Mouse (Mus musculus) Patski (cell line): Measurements from ENCODE around the gene Tmprss11a. TPM values are rescaled to one million over a fixed set of nuclear protein-coding genes. Genes with fewer than 3 reads are reported as not detected.
A peak's percentile ranks its signal among the peaks of the same experiment; 100 is the strongest.

ENCODE experiments used
- ATAC-seq: fragments of 100-300 bp; one replicate; pipeline ENCODE4 v1.8.0; 2021
- CTCF ChIA-PET: fragments of 350-600 bp; sonication (Branson Sonifier 250); formaldehyde crosslinking; loops from one replicate; lab custom pipeline; 2022; ENCODE audit warnings: inconsistent platforms; lab: Charles Lee
- POLR2A ChIA-PET: fragments of 350-600 bp; sonication (Branson Sonifier 250); formaldehyde crosslinking; loops from one replicate; lab custom pipeline; 2022; ENCODE audit warnings: antibody characterized with exemption, inconsistent platforms; lab: Charles Lee
- DNase-seq: peaks from one replicate; pipeline ENCODE4 v3.0.0-alpha.2; 2011; ENCODE audit warnings: low read depth, low spot score
- H3K27me3 ChIP-seq: fragments of 371-371 bp; one replicate; pipeline ENCODE4 v1.5.1; 2021
- CTCF ChIP-seq: fragments of 100-300 bp; IDR thresholded peaks from one replicate; pipeline ENCODE4 v1.5.1; 2021
- in situ Hi-C: fragments of 300-500 bp; cut with MboI; formaldehyde crosslinking; loops from 3 replicates; pipeline ENCODE4 v1.11.1; 2018; ENCODE audit warnings: low pct_unique_long_range_greater_than_20kb, mixed read lengths
- polyA plus RNA-seq: library from polyadenylated mRNA; unstranded; gene quantifications from one replicate; pipeline ENCODE4 v1.2.3, GENCODE M21; 2021

Gene Tmprss11a
- polyA plus RNA-seq, 1 experiment from 2014 or later, result not detected

DNA sequence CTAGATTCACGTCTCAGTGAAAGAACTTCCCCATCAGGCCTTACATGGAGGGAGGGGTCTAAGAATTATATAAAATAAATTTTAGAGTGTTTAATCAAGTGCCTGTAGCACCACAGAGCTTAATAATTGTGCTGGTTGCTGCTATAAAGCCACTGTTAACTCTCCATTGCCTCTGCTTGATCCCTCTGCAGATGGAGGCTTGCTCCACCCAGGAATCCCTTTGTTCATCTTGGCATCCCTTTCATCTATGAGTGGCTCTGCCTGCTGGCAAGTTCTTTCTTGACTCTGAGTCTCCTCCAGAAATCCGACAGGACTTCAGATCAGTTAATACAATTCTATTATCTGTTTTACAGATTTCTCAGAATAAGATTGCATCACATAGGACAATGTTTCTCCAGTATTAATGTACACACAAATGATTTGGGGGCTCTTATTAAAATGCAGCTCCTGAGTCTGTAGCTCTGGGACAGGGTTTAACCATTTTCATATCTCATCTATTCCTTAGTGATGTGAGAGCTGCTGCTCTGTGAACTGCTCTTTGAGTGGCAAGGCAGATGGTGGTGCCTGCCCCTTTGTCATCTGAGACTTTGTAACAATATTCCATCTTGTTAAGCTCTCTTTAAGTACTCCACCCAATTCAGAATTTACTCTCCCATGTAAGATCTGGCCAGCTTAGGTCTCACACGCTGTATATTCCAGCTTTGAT lies 47.3 kb downstream of the Tmprss11a start:
- DNase-seq (no peak), ATAC-seq (no peak)
- in situ Hi-C loops, result loop anchor here (25.0 kb wide), 1 partner anchor 359 kb away; the partner anchor contains the start of genes Cenpc1 and Stap1
- no peak for TF ChIP-seq CTCF
- POLR2A ChIA-PET, result no interaction called here
- H3K27me3 ChIP-seq, result peaks cover 26% of the 10 kb centered on the region
- CTCF ChIA-PET, result interaction anchor here (0.9 to 1.6 kb wide), 3 partner anchors 13 to 19 kb away, joined by 3 read pairs; no protein-coding TSS in a partner anchor

DNA sequence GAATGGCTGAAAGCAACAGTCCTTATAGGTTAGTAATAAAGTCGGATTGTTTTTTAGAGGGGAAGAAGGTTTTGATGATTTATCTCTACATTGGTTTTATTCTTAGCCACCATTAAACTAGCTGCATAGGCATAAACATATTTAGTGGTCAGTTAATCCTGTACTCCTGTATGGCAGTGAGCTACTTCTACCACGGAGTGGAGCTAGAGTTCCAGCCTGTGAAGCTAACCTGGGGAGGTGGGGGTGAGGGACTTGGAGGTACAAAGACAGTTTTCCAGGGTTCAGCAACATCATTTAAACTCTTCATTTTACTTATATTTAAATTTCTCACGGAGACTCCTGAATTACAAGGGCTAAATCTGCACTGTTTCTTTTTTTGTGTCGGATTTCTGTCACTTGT lies 49.3 kb downstream of the Tmprss11a start:
- ATAC-seq (no peak), DNase-seq (no peak)
- POLR2A ChIA-PET, result no interaction called here
- peak; percentile 35 for TF ChIP-seq CTCF
- in situ Hi-C loops, result loop anchor here (25.0 kb wide), 1 partner anchor 357 kb away; the partner anchor contains the start of genes Cenpc1 and Stap1
- H3K27me3 ChIP-seq, result peaks cover 26% of the 10 kb centered on the region
- CTCF ChIA-PET, result no interaction called here

DNA sequence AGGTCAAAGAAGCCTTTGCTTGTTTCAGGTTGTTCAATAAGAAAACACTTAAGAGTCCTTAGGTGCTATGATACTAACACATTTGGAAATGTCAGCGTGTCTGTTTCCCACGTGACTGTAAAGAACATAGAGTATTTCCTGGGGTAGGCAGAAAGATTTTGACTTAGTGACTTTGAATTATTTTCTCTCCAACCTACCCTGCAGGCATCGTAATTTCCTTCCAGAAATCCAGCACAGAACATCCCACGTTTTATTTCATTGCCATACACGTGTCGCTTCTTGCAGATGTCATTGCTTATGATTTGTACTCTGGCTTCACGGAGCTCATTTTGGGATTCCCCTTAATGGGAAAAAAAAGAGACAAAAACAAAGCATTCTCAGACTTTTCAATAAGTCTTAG lies 54.5 kb downstream of the Tmprss11a start:
- POLR2A ChIA-PET, result interaction anchor here (0.7 kb wide), 1 partner anchor 175 kb away, joined by 4 read pairs; no protein-coding TSS in a partner anchor
- H3K27me3 ChIP-seq, result peaks cover 16% of the 10 kb centered on the region
- ATAC-seq (no peak), DNase-seq (no peak)
- no peak for TF ChIP-seq CTCF
- CTCF ChIA-PET, result no interaction called here
- in situ Hi-C loops, result loop anchor here (5.0 to 25.0 kb wide), 3 partner anchors 62 to 352 kb away; partner anchors contain the start of genes Cenpc1 and Stap1

DNA sequence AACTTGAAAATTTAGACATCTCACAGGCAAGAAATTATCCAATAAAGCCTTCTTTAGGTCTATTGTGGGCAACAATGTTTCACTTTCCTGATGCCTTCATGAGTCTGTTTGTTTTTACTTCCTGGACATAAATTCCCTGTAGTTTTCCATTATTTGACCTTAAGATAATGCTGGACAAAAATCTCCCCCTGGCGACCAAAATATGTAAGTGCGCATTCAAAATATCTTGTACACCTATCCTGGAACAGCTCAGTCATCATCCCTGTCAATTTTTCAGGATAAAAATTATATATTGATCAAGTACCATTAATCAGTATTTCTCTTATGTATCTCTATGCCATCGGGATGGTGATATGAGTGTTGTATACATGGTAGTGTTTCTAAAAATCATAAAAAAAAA lies 58.0 kb downstream of the Tmprss11a start:
- ChIA-PET CTCF (interaction anchor here (0.9 to 4.5 kb wide), 4 partner anchors 31 to 220 kb away, joined by 3 to 17 read pairs (median 8); no protein-coding TSS in a partner anchor), POLR2A (no interaction called here)
- DNase-seq (no peak), ATAC-seq (no peak)
- in situ Hi-C loops, result loop anchor here (5.0 to 25.0 kb wide), 3 partner anchors 59 to 349 kb away; partner anchors contain the start of genes Cenpc1 and Stap1
- peak; percentile 52 for TF ChIP-seq CTCF
- peaks cover 9% of the 10 kb centered on the region for H3K27me3 ChIP-seq

DNA sequence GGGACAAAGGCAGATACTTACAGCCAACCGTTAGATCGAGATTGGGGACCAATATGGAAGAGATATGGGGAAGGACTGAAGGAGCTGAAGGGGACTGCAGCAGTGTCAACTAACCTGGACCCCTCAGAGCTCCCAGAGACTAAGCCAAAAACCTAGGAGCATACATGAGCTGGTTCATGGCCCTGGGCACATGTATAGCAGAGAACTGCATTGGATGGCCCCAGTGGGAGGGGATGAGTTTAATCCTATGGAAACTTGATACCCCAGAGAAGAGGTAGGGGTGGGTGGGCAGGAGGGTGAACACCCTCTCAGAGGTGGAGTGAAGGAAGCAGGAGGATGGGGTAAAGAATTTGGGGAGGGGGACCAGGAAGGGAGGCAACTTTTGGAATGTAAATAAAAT lies 60.8 kb downstream of the Tmprss11a start:
- in situ Hi-C loops, result loop anchor here (25.0 kb wide), 1 partner anchor 346 kb away; the partner anchor contains the start of genes Cenpc1 and Stap1
- ATAC-seq, result no peak
- peaks cover 6% of the 10 kb centered on the region for H3K27me3 ChIP-seq
- DNase-seq, result no peak
- CTCF ChIA-PET, result interaction anchor here (0.7 to 4.5 kb wide), 2 partner anchors 8 to 55 kb away, joined by 3 to 13 read pairs; no protein-coding TSS in a partner anchor
- POLR2A ChIA-PET, result no interaction called here
- TF ChIP-seq CTCF, result no peak

DNA sequence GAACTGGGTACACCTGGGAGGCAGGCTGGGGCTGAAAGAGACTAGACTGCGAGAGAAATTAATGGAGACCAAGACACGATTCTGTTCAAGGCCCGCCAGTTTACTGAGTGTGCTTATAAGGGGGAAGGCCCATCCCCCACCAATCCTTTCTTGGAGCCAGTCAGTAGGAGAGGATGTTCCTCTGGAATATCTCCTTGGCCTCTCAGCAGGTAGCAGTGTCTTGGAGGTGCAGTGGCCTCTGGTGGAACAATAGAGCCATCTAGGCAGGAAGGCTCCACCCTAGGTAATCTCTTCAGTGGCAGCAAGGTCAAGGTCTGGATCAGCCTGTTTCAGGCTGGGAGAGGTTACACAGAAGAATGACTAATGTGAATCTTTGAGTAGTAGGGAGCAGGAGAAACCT lies 61.6 kb downstream of the Tmprss11a start:
- no peak for ATAC-seq
- DNase-seq, result no peak
- TF ChIP-seq CTCF, result no peak
- H3K27me3 ChIP-seq, result peaks cover 5% of the 10 kb centered on the region
- ChIA-PET CTCF (no interaction called here), POLR2A (no interaction called here)
- in situ Hi-C loops, result loop anchor here (25.0 kb wide), 1 partner anchor 345 kb away; the partner anchor contains the start of genes Cenpc1 and Stap1

DNA sequence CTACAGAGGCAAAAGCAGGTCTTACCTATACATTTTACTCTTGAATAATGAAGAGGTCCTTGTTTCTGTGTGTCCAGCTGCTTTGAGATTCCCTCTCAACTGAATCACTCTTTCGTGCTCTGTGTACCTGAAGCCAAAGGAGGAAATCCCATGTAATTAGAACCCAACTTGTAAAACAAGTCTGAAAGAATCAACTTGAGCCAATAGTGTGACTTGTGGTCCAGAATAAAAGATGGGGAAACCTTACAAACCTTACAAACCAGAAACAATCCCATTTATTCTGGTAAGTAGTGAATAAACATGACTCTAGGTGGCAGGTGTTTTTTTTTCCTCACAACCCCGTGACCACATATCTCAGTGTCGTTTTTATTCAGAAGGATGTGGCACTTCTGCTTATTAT lies 95.5 kb downstream of the Tmprss11a start, which contains the start of gene Tmprss11d:
Gene Tmprss11d (minus strand): TSS at position 101 of the 400 bp plus-strand sequence.
- in situ Hi-C loops, result no loop called here
- no peak for ATAC-seq

More for the DNA sequence above, 95.5 kb downstream of the Tmprss11a start, which contains the start of gene Tmprss11d:
- TF ChIP-seq CTCF, result no peak
- H3K27me3 ChIP-seq, result peaks cover 18% of the 10 kb centered on the region
- CTCF ChIA-PET, result interaction anchor here (2.0 kb wide), 1 partner anchor 11 kb away, joined by 8 read pairs; no protein-coding TSS in a partner anchor
- DNase-seq, result no peak
- POLR2A ChIA-PET, result no interaction called here

Other genes starting within 250 kb of the Tmprss11a start
- gene Tmprss11c, start 179.7 kb downstream of the Tmprss11a start, polyA plus RNA-seq, result not detected
- not detected for gene Tmprss11d, start 95.6 kb downstream of the Tmprss11a start, polyA plus RNA-seq
- not detected for gene Tmprss11g, start 49.6 kb upstream of the Tmprss11a start, polyA plus RNA-seq
- gene Tmprss11f, start 163.4 kb upstream of the Tmprss11a start, polyA plus RNA-seq, result not detected
- not detected for gene Tmprss11b, start 207.4 kb upstream of the Tmprss11a start, polyA plus RNA-seq